Mouse (Mus musculus) heart, embryonic 15.5 days (tissue): ENCODE data around the gene Sgk1. TPM values are rescaled to one million over a fixed set of nuclear protein-coding genes. Genes with fewer than 3 reads are reported as not detected.
A peak's percentile ranks its signal among the peaks of the same experiment; 100 is the strongest.

Experiments
- ATAC-seq: fragments of 200-750 bp; cut with Nextera tagmentation; replicated peaks from 2 replicates; pipeline ENCODE4 v1.8.0; 2017; ENCODE audit warnings: low read depth, moderate TSS enrichment; ENCODE audit not compliant: insufficient number of reproducible peaks, insufficient read depth, low FRiP score
- H3K27ac ChIP-seq: fragments of 300-500 bp; sonication (generic); 2 replicates; pipeline ENCODE4 v1.5.1; 2015; ENCODE audit warnings: mild to moderate bottlenecking, inconsistent platforms
- H3K27me3 ChIP-seq: fragments of 300-500 bp; sonication (generic); 2 replicates; pipeline ENCODE4 v1.6.1; 2015; ENCODE audit warnings: inconsistent platforms
- H3K36me3 ChIP-seq: fragments of 300-500 bp; sonication (generic); 2 replicates; pipeline ENCODE4 v1.6.1; 2015; ENCODE audit warnings: mild to moderate bottlenecking, inconsistent platforms
- H3K4me1 ChIP-seq: fragments of 300-500 bp; sonication (generic); replicated peaks from 2 replicates; pipeline ENCODE4 v1.6.1; 2015; ENCODE audit warnings: inconsistent platforms
- H3K4me2 ChIP-seq: fragments of 300-500 bp; sonication (generic); 2 replicates; pipeline ENCODE4 v1.6.1; 2015; ENCODE audit warnings: inconsistent platforms, mild to moderate bottlenecking, moderate library complexity
- H3K4me3 ChIP-seq: fragments of 300-500 bp; sonication (generic); 2 replicates; pipeline ENCODE4 v1.5.1; 2015; ENCODE audit warnings: mild to moderate bottlenecking, inconsistent platforms
- H3K9ac ChIP-seq: fragments of 300-500 bp; sonication (generic); 2 replicates; pipeline ENCODE4 v1.6.1; 2015; ENCODE audit warnings: mild to moderate bottlenecking, inconsistent platforms
- H3K9me3 ChIP-seq: fragments of 300-500 bp; sonication (generic); replicated peaks from 2 replicates; pipeline ENCODE4 v1.6.1; 2016; ENCODE audit warnings: inconsistent platforms
- WGBS: fragments of 180-500 bp; shearing (Covaris S2); methylation state at CpG from one replicate; pipeline ENCODE4 v1.1.7; 2015; ENCODE audit warnings: mixed read lengths; 5-methylcytosine and 5-hydroxymethylcytosine counted together
- polyA plus RNA-seq: library from polyadenylated mRNA; unstranded; fragments of >200 nt; fragmentation: Nextera tagmentation; extraction: Ambion mirVana; gene quantifications from 2 replicates; pipeline ENCODE4 v1.2.1, GENCODE M21; 2015

Sgk1 gene
- polyA plus RNA-seq, 1 experiment from 2014 or later, result 29.8 TPM

DNA sequence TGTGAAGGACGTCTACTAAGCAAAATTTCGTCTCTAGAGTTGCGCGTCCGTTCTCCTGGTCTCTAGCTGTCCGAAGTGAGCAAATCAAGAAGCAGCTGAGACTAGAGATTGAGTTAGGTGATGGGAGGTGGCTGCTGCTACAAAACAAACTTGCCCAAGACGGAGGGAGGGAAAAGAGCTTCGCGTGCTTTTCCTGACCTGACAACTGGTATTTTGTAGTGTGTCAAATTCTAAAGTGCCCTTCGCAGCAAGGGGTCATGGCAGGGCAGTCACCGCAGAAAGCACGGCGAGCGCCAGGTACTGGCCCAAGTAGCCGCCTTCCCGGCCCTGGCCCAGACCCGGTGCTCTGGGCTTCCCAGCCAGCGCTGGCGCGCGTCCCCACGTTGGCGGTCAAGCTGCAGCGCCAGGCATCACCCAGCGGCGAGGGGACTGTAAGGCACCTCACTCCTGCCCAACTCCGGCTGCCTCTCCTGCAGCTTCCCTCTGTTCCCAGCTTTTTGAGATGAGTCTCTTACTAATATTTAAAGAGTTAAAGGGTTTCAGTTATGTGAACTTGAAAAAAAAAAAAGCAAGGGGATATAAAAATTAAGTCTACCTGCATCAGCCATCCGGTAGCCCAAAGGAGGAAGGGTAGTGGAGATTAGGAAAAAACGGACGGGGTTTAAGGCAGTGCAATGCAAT, 111.0 kb downstream of the Sgk1 start:
- ATAC-seq, result peak; percentile 19; the same call in 1 of the 2 replicates
- Histone ChIP-seq H3K27me3 (0 out of 2 replicates have a peak, but pooled peaks cover 5% of the 10 kb centered on the region), H3K36me3 (no peaks in the 10 kb centered on the region), H3K4me1 (peaks cover 9% of the 10 kb centered on the region), H3K9me3 (no peaks in the 10 kb centered on the region), H3K9ac (peak overlapping the region; percentile 53), H3K4me2 (peak overlapping the region; percentile 93), H3K27ac (peak overlapping the region; percentile 96), H3K4me3 (peak overlapping the region; percentile 72)
- 1% methylated on average over 30 of the region's 30 CpGs for WGBS

DNA sequence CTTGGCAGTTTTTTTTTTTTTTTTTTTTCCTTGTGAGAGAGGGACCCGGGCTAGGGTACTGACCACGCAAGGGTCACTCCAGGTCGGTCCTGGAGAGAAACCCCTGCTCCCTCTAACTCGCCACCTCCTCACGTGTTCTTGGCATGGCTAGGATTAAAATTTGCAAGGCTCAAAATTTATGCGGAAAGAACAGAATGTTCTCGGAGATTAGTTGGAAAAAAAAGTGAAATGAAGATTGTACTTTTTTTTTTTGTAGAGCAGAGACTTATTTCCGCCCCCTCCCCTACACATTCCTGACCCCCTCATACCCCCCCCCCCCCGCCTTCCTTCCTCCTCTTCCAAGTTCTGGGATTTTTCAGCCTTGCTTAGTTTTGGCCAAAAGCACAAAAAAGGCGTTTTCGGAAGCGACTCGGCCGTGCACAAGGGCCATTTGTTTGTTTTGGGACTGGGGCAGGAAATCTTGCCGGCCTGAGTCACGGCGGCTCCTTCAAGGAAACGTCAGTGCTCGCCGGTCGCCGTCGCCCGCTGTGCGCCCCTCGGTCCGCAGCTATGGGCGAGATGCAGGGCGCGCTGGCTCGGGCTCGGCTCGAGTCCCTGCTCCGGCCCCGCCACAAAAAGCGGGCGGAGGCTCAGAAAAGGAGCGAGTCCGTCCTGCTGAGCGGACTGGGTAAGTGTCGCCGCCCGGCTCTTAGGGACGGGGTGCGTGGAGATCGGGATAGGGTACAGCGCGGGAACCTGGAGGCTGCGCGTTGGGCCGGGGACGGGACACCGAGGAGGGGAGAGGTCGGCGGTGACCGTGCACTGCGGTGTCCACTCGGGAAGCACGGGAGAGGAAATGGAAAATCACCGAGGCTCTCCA, 111.8 kb downstream of the Sgk1 start:
- Histone ChIP-seq H3K9ac (peak overlapping the region; percentile 78), H3K36me3 (no peaks in the 10 kb centered on the region), H3K4me3 (peak overlapping the region; percentile 72), H3K4me2 (peak overlapping the region; percentile 93), H3K9me3 (no peaks in the 10 kb centered on the region), H3K27me3 (0 out of 2 replicates have a peak, but pooled peaks cover 5% of the 10 kb centered on the region), H3K27ac (peak overlapping the region; percentile 96), H3K4me1 (peaks cover 9% of the 10 kb centered on the region)
- peak; percentile 68 for ATAC-seq
- WGBS, result 2% methylated on average over 55 of the region's 60 CpGs

DNA sequence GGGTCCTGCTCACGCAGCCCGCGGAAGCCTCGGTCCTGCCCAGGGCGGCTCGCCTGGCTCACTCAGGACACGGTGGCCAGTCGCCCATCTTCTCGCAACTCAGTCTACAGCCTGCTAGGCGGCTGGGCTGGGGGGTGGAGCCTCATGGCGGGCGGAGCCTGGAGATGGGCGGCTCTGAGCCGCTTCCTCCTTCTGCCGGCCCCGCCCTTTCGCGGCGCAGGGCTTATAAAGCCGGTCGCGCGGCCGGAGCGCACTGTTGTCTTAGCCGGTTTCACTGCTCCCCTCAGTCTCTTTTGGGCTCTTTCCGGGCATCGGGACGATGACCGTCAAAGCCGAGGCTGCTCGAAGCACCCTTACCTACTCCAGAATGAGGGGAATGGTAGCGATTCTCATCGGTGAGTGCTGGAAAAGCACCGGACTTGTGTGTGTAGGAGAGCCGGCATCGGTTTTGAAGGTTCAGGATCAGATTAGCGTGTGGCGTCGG, 112.5 kb downstream of the Sgk1 start:
- Histone ChIP-seq H3K9me3 (no peaks in the 10 kb centered on the region), H3K4me1 (peaks cover 9% of the 10 kb centered on the region), H3K9ac (peak overlapping the region; percentile 78), H3K27me3 (0 out of 2 replicates have a peak, but pooled peaks cover 5% of the 10 kb centered on the region), H3K36me3 (no peaks in the 10 kb centered on the region), H3K4me2 (peak overlapping the region; percentile 93), H3K27ac (peak overlapping the region; percentile 96), H3K4me3 (peak overlapping the region; percentile 72)
- ATAC-seq, result peak; percentile 94
- WGBS, result under 1% methylated on average over 40 of the region's 40 CpGs

DNA sequence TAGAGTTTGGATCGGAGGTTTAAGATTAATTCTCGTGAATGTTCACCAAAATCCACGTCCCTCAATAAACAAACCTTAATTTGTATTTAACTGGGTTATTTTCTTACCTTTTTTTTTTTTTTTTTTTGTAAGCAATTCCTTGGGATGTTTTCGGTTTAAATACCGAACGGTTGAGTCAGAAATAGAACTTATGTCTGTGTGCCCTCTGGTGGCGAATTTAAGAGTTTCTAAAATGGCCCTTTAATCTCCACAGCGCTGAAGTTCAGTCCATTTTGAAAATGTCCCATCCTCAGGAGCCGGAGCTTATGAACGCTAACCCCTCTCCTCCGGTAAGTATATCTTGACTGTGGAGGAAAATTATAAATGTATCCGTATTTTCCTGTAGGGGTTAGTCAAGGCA, 113.2 kb downstream of the Sgk1 start:
- Histone ChIP-seq H3K9ac (peak overlapping the region; percentile 43; the same call in 1 of the 2 replicates), H3K36me3 (no peaks in the 10 kb centered on the region), H3K27me3 (0 out of 2 replicates have a peak, but pooled peaks cover 5% of the 10 kb centered on the region), H3K4me1 (peaks cover 9% of the 10 kb centered on the region), H3K4me2 (peak overlapping the region; percentile 93), H3K27ac (no peak overlapping the region), H3K4me3 (peak overlapping the region; percentile 72), H3K9me3 (no peaks in the 10 kb centered on the region)
- 6% methylated on average over 12 of the region's 12 CpGs for WGBS
- ATAC-seq, result no peak

DNA sequence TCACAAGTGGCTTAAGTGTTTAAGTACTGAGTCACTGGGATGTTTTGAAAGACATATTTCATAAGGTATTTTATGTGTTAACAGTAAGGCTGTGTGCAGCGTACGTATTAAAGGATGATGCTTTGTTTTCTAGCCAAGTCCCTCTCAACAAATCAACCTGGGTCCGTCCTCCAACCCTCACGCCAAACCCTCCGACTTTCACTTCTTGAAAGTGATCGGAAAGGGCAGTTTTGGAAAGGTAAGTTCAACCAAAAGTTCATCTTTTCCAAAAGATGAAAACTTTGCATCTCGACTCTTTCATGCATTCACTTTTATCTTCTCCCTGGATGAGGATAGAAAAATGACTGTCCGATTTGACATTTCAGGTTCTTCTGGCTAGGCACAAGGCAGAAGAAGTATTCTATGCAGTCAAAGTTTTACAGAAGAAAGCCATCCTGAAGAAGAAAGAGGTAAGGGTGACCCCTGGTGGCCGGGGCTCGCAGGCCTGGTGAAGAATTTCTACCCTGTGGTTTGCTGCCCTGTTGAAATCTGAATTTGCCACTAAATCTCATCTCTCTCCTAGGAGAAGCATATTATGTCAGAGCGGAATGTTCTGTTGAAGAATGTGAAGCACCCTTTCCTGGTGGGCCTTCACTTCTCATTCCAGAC, 113.8 kb downstream of the Sgk1 start:
- Histone ChIP-seq H3K9me3 (no peaks in the 10 kb centered on the region), H3K27ac (no peak overlapping the region), H3K4me2 (peak overlapping the region; percentile 93), H3K9ac (peak overlapping the region; percentile 43; the same call in 1 of the 2 replicates), H3K4me1 (peaks cover 9% of the 10 kb centered on the region), H3K27me3 (0 out of 2 replicates have a peak, but pooled peaks cover 5% of the 10 kb centered on the region), H3K4me3 (peak overlapping the region; percentile 72), H3K36me3 (no peaks in the 10 kb centered on the region)
- no peak for ATAC-seq
- 42% methylated on average over 11 of the region's 11 CpGs for WGBS

DNA sequence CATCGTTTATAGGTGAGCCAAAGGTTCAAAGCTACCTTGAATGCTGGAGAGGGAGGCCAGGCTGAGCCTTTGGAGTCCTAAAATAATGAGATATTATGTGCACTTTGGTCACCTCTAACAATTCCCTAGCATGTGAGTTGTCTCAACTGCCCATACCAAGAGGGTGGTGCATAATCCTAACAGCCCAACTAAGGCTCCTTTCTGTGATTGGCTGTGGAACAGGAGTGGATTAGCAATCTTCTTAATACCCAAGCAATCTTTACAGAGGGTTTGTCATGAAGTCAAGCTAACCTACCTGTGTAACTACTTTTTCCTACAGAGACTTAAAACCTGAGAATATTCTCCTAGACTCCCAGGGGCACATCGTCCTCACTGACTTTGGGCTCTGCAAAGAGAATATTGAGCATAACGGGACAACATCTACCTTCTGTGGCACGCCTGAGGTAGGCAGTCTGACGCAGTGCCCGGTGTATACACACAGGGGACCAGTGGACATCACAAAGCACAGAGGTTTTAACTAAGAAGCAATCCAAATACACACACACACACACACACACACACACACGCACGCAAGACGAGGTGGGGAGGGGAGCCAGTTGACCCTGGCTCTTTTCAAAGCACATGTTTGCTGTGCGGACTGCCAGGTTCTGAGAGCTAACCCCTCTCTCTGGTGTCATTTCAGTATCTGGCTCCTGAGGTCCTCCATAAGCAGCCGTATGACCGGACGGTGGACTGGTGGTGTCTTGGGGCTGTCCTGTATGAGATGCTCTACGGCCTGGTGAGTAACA, 114.9 kb downstream of the Sgk1 start:
- H3K27ac ChIP-seq, result no peak overlapping the region
- no peak overlapping the region for H3K9ac ChIP-seq
- H3K36me3 ChIP-seq, result no peaks in the 10 kb centered on the region
- ATAC-seq, result no peak
- H3K4me2 ChIP-seq, result peak overlapping the region; percentile 93
- H3K4me1 ChIP-seq, result peaks cover 7% of the 10 kb centered on the region
- peak overlapping the region; percentile 72 for H3K4me3 ChIP-seq
- H3K27me3 ChIP-seq, result 0 out of 2 replicates have a peak, but pooled peaks cover 4% of the 10 kb centered on the region
- H3K9me3 ChIP-seq, result no peaks in the 10 kb centered on the region
- WGBS, result 86% methylated on average over 14 of the region's 14 CpGs

DNA sequence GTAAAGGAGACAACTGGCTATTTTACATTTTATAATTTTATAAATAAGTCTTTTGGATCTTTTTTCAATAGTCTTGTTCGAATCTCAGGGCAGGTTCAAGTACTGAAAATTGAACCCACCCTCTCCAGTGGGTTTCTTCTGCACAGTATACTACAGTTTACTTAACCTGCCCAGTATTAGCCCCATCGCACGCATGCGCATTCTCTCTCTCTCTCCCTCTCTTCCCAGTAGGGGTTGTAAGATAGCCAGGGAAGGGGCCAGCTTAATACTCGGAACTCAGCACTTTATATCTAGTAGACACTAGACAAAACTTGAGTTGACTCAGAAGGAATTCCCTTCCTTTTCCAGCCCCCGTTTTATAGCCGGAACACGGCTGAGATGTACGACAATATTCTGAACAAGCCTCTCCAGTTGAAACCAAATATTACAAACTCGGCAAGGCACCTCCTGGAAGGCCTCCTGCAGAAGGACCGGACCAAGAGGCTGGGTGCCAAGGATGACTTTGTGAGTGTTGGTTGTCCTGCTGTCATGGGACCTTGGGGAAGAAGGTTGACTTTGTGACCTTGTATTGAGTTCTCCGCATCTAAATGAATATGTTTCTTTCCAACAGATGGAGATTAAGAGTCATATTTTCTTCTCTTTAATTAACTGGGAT, 115.7 kb downstream of the Sgk1 start:
- peak overlapping the region; percentile 93 for H3K4me2 ChIP-seq
- H3K9me3 ChIP-seq, result no peaks in the 10 kb centered on the region
- no peak for ATAC-seq
- WGBS, result 81% methylated on average over 12 of the region's 12 CpGs
- H3K4me1 ChIP-seq, result peaks cover 3% of the 10 kb centered on the region
- H3K36me3 ChIP-seq, result no peaks in the 10 kb centered on the region
- H3K27ac ChIP-seq, result no peak overlapping the region
- peak overlapping the region; percentile 72; the same call in 1 of the 2 replicates for H3K4me3 ChIP-seq
- no peaks in the 10 kb centered on the region for H3K27me3 ChIP-seq
- H3K9ac ChIP-seq, result no peak overlapping the region

DNA sequence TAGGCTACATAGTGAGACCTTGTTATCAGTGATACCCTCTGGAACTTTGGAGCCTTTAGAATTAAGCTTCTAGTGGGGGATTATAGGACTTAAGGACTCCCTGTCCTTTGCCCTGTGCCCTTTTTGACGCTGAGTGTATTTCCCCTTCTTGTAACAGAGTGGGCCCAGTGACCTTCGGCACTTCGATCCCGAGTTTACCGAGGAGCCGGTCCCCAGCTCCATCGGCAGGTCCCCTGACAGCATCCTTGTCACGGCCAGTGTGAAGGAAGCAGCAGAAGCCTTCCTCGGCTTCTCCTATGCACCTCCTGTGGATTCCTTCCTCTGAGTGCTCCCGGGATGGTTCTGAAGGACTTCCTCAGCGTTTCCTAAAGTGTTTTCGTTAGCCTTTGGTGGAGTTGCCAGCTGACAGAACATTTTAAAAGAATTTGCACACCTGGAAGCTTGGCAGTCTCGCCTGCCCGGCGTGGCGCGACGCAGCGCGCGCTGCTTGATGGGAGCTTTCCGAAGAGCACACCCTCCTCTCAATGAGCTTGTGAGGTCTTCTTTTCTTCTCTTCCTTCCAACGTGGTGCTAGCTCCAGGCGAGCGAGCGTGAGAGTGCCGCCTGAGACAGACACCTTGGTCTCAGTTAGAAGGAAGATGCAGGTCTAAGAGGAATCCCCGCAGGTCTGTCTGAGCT, 116.7 kb downstream of the Sgk1 start:
- Histone ChIP-seq H3K4me3 (peak overlapping the region; percentile 29), H3K27ac (no peak overlapping the region), H3K4me1 (no peaks in the 10 kb centered on the region), H3K4me2 (peak overlapping the region; percentile 93), H3K9me3 (no peaks in the 10 kb centered on the region), H3K27me3 (no peaks in the 10 kb centered on the region), H3K9ac (no peak overlapping the region), H3K36me3 (no peaks in the 10 kb centered on the region)
- WGBS, result 72% methylated on average over 28 of the region's 28 CpGs
- ATAC-seq, result no peak

DNA sequence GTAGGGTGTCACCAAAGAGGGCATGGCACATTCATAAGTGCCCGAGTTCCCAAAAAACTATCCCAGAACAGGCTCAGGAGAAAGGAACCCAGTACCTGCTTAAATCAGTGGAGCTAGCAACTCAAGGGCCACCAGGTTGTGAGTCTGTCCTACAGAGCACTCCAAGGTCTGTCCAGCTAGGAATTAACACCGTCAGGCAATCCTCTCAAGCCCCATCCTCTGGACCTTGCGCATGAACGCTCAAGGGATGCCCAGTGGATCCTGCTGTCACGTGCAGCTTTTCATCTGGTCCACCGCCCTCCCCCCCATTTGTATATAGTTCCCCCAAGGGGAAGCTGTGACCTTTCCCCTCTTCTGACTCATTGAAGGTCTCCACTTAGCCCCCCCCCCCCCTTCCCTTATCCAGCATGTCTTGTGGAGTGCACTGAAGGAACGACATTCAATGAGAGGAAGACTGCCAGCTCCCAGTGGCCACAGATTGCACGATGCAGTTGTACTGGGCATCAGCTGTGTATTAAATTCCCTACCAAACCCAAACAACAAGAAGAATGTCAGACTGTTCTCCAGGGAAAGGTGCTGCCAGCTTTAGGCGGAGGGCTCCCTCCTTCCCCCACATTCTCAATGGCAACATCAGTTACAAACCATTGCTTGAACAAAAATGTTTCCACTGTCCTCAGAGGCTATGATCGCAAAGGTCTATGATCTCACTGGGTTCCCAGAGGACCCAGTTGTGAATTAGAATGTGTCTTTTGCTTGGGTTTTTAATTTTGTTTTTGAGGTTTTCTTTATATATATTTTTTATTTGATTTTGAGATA, 118.7 kb downstream of the Sgk1 start:
- Histone ChIP-seq H3K4me1 (no peaks in the 10 kb centered on the region), H3K27ac (no peak overlapping the region), H3K4me3 (no peak overlapping the region), H3K9ac (no peak overlapping the region), H3K27me3 (no peaks in the 10 kb centered on the region), H3K4me2 (no peak overlapping the region), H3K9me3 (no peaks in the 10 kb centered on the region), H3K36me3 (no peaks in the 10 kb centered on the region)
- ATAC-seq, result peak; percentile 53; the same call in 1 of the 2 replicates
- 62% methylated on average over 10 of the region's 10 CpGs for WGBS
